Mouse (Mus musculus) retina, postnatal 7 days (tissue): ENCODE data around the gene Abhd12.

Experiments
- DNase-seq: peaks from one replicate; pipeline ENCODE4 v3.0.0-alpha.2; 2012; ENCODE audit warnings: low read depth, low spot score

The Abhd12 gene

GRCm38 (mm10) chr2:150855186-150855585, 49.4 kb downstream of the Abhd12 start:
- DNase-seq, result no peak

GRCm38 (mm10) chr2:150851251-150851650, 53.3 kb downstream of the Abhd12 start:
- no peak for DNase-seq

GRCm38 (mm10) chr2:150847436-150847995, 57.0 kb downstream of the Abhd12 start:
- no peak for DNase-seq

- DNase-seq, result no peak
Measured at GRCm38 (mm10) chr2:150844798-150845197, 59.7 kb downstream of the Abhd12 start.

DNA sequence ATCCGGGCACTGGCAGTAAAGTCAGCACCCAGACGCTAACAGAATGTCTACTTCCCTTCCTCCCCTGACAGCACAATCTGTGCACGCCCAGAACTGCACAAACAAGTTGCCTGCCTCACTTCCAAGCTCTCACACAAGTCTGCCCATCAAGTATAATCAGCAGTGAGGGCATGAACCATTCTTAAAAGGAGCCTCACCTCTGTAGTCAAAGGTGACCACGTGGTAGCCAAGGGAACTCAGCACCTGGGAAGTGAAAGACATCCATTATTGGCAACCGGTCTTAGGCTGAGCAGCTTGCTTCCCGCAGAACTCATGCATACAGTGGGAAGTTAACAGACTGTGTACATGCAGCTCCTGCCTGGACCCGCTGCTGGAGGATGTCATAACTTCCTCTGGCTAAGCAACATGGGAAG, 62.5 kb downstream of the Abhd12 start:
- no peak for DNase-seq

DNA sequence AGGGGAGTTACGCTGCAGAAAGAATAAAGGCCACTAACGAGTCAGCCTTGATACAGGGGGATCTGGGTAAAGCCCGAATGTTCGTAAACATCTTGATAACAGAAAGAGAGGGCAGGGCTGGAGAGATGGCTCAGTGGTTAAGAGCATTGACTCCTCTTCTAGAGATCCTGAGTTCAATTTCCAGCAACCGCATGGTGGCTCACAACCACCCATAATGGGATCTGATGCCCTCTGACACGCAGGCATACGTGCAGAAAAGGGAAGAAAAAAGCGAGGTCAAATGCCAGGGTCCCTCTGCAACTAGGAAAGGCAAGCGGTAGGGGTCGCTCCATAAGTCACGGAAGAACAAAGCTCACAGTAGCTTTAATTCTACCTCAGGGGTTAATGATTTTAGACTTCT, 63.4 kb downstream of the Abhd12 start:
- DNase-seq, result no peak

- no peak for DNase-seq
Measured at GRCm38 (mm10) chr2:150839686-150840471, 64.7 kb downstream of the Abhd12 start.

- no peak for DNase-seq
Measured at GRCm38 (mm10) chr2:150837781-150838180, 66.8 kb downstream of the Abhd12 start.

GRCm38 (mm10) chr2:150836906-150837305, 67.6 kb downstream of the Abhd12 start:
- no peak for DNase-seq

DNA sequence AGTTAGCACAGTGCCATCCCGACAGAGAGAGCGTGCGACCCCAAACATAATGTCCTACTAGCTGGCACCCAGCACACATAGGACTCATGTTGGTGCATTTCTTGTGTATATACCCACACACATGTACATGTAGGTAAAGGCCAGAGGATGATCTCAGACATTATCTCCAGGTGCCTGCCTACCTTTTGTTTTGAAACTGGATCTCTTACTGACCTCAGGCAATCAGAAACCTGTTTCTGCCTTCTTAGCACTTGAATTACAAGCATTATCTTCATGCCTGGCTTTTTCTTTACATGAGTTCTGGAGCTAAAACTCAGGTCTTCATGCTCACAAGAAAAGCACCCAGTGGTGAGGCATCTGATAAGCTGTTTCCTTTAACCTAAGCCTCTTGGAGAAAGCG, 68.6 kb downstream of the Abhd12 start:
- DNase-seq, result no peak

GRCm38 (mm10) chr2:150834616-150835015, 69.9 kb downstream of the Abhd12 start:
- no peak for DNase-seq

GRCm38 (mm10) chr2:150832029-150832428, 72.5 kb downstream of the Abhd12 start:
- DNase-seq, result no peak

GRCm38 (mm10) chr2:150830911-150831441, 73.6 kb downstream of the Abhd12 start:
- DNase-seq, result no peak

DNA sequence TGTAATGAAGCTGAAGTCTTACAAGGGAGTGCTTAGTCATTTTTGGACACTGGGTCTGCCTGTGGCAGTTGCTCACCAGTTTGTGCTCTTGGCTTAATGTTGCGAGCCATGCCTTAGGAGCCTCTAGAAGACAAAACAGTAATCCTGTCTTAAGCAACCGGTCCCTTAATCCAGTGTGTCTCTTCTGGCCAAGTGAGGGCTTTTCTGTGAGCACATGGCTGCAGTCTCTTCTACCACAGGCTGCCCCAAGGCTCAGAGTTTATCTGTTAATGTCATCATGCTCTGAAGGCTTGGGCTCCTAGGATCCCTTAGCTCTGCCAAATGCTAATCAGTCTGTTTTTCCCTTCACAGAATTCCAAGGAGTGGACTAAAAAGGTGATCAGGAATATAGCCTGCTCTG, 74.5 kb downstream of the Abhd12 start:
- peak; percentile 2 for DNase-seq

DNA sequence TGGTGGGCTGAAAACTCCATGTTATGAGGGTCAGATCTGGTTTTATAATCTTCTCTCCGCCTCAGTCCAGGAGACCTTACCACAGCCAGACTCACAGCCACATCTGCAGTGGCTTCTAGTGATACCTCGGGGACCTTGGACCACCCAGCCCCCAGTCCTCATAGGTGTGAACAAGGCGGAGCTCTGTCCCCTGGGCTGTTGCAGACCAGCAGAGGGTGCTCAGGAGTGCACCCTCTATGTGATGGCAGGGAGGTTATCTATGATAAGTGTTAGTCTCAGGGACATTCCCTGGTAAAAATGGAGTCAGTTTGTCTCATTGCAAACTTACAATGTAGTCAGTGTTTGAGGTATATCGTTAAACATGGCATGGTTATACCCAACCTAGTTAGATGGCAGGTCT, 75.9 kb downstream of the Abhd12 start:
- DNase-seq, result no peak

DNA sequence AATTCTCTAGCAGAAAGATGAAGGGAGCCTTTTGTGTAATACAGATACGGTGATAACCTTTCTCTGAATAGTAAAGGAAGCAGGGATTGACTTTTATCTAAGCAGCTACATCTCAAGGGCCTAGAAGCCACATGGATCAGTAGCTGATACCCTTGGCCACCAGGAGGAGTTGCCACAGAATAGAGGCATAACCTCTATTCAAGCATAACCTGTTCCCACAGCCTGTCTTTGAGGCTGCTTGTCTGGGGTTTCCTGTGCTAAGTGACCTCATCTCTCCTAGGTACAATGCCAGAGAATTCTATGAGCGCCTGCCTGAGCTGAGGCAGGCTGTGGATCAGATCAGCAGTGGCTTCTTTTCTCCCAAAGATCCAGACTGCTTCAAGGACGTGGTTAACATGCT, 76.4 kb downstream of the Abhd12 start:
- no peak for DNase-seq

DNA sequence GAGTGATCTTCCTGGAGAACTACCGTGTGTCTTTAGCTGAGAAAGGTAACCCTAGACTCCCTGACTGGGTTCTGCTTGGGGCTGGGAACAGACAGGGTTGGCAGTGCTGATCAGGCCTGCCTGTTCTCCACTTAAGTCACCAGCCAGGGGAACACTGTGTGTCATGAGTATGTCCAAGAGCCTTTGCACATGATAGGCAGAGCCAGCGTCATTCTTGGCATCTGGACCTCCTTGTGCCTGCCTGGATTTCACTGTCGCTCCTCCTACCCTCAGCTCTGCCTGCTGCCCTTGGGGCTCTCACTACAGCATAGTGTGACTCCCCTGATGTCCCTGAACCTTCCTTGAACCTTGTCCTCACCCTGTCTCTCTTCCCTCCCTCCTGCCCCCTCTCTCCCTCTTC, 78.1 kb downstream of the Abhd12 start:
- no peak for DNase-seq

DNA sequence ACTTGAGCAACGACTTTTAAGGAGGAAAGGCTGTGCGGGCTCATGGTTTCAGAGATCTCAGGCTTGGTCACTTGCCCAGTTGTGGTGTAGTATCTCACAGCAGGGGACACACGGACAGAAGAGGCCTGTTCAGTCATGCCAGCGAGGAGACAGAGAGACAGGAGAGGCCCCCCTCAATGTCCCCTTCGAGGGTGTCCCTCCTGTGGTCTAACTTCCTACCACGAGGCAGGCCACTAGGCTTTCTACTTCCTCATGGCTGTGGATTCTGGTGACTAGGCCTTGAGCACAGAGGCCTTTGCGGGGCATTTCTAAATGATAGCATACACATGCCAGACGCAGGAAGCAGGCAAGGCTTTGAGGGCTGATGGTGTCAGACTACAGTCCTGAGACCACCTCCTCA, 81.6 kb downstream of the Abhd12 start:
- no peak for DNase-seq

DNA sequence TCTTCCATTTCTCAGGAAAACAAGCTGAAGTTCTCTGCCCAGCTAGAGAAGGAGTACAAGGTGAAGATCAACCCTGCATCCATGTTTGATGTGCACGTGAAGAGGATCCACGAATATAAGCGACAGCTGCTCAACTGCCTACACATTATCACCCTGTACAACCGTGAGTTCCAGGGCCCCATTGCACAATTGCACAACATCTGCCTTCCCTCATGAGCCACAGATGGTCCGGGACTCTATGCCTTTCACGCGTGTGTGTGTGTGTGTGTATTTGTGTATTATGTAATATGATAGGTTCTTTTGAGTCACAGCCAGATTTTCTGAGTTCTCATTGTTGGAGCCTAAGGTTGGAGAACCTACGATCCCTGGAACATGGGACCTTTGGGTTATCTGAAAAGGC, 83.8 kb downstream of the Abhd12 start:
- no peak for DNase-seq

- no peak for DNase-seq
Measured at GRCm38 (mm10) chr2:150818742-150819141, 85.8 kb downstream of the Abhd12 start.

GRCm38 (mm10) chr2:150816676-150817402, 87.7 kb downstream of the Abhd12 start:
- DNase-seq, result no peak

DNA sequence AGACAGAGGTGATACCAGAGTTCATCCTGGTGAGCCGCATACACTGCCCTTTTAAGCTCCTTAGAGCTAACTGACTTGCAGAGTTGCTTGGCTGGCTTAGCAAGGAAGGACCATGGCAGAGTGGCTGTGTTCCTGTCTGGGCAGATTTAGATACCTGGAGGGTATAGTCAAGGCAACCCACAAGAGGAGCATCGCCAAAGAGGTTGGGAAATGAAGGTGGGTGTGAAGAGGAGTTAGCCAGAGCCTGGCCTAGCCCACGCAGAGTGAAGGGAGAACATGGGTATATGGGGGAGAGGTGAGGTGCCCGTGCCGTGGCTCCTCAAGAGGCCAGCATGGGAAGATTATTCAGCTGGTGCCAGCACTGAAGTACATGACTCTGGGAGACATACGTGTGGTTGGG, 91.7 kb downstream of the Abhd12 start:
- DNase-seq, result no peak

GRCm38 (mm10) chr2:150810603-150811002, 93.9 kb downstream of the Abhd12 start:
- DNase-seq, result no peak
